Mouse (Mus musculus): ENCODE measurements at regions not wholly inside any gene's neighbourhood (a gene's known extent, or its start where the extent isn't known, plus 50 kb on each side); places are given as distances from the start of the nearest gene placed in this dataset.

DNA sequence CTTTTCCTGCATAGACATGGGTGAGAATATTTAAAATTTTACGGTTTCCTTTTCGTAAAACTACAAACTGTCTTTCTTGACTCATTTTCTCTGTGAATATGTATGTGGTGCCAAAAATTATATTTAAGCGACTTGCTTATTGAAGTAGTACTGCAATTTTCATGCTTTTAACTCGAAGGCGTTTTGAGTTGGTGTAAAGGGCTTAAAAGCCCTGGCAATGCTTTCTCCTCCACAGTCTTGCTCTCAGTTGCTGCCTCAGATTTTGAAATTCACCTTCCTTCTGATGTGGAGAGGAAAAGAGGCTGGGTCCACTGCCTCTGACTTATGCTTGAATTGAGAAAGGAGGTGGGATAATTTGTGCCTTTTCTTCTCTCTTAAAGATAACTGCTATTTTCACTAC lies 629.6 kb upstream of the Nrsn1 start:
- DNase-seq (ENCODE audit: low read depth, low spot score), result no peak

DNA sequence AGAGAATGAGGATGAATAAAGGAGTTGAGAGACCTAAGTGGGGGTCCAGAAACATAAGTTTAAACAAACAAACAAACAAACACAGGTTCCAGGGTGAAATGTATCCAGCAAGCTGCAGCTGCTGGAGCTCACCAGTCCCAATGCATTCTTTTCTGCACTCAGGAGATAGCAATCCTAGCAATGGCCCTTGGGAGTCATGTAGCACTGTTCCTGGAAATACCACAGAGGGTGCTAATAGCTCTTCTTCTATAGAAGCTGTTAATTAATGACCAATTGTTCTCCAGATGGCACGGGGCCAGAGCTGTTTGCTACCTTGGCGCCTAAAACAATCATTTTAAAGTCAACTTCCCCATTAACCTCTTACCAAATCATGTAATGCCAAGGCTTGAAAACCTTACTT lies 622.8 kb upstream of the Nrsn1 start:
- no peak for DNase-seq (ENCODE audit: low read depth, low spot score)

DNA sequence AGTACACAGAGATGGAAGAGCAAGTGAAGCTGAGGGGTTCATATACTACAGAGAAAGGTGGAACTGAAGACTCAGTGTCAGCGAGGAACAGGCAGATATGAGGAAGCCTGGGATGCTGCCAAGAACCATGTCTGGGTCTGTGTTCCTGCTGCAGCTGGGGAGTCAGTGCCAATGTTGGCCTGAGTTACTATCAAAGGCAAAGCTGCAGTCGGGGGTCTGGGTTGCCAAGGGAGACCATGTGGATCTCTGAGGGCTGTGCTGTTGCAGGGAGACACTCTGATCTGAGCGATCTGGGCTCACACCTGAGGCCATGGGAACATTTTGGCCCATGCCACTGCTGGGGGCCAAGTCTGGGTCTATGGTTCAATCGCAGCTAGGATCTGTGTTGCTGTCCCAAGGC lies 612.5 kb upstream of the Nrsn1 start:
- DNase-seq (ENCODE audit: low read depth, low spot score), result no peak

DNA sequence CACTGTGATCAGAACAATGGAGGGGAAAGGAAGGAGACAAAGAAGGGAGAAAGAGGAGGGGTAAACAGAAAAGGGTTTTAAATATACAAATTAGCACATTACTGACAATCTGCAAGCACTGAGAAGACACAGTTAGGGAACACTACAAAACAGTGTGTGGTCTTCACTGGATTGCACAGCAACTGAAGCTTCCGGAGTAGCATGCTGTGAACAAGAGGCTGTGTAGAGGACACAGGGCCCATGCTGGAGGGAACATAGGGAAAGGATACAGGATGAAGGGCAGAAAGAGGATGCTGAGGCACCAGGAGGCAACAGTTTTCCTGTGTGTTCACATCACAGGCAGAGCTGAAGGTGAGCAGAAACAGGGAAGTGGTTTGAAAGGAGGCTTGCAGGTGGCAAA lies 598.6 kb upstream of the Nrsn1 start:
- DNase-seq (ENCODE audit: low read depth, low spot score), result peak; percentile 67

DNA sequence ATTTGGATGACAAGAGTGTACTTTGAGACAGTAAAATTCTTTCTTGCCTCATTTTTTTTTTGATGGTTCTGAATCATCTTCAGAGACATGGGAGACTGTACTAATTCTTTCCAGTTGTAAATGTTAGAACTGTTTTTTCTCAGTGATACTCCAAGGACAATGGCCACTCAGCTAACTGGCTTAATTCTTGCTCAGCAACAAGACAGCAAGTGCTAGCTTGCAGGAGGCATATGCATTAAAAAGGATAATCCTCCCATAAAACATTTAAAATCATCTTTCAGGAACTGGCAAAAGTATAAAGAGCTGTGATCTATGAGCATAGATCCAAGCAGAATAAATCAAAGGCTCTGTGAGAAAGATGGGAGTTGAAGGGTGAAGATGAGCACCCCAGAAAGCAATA lies 587.9 kb upstream of the Nrsn1 start:
- DNase-seq (ENCODE audit: low read depth, low spot score), result no peak

DNA sequence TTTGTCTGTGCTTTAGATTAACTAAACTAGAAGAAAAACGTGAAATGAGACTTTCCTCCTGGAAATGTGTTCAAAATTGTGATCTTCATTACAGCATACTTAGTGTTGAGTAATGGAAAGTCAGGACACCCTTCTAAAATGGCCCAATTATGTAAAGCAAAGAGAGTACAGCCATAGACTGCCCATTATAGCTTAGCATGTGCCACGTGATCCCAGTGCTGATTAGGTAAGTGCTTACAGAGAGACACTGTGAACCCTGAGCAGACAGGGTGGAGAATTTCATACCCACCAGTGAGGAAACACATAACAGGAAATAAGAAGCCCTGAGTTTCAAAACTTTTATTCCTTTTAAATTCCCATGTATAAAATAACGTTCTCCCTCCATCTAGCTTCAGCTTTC lies 587.3 kb upstream of the Nrsn1 start:
- DNase-seq (ENCODE audit: low read depth, low spot score), result no peak

DNA sequence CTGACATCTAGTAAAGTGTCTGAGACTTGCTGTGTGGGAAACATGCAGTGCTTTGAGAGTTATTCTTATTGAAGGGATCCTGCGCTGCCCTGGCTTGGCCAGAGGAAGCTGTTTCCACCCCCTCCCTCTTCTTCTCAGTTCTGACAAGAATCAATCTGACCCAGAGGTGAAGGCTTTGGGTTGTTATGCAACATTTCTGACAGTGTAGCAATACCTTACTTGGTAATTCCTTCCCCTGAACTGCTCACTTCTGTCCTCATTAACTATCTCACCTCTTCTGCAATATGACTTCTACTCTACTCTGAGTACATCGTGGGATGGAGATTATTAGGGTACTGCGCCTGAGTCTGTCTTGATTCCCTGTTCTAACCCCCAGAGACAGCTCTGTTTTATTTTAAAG lies 586.8 kb upstream of the Nrsn1 start:
- DNase-seq (ENCODE audit: low read depth, low spot score), result no peak

DNA sequence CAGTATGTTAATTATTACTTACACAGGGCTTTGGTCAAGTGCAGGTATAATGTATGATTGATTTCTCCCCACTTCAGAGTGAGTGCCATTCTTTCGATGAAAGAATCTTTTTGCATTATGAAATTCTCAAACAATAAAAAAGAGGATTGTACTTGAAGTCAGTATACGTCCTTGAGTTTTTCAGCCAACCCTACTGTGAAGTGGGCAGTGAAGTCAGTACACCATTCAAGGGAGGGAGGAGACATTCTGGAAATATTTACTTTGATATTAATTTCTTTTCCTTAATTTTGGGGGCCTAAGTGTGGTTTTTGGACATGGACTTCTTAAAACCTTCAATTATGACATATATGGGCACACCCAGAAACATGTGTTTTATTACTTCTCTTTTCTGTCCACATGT lies 586.2 kb upstream of the Nrsn1 start:
- DNase-seq (ENCODE audit: low read depth, low spot score), result no peak

DNA sequence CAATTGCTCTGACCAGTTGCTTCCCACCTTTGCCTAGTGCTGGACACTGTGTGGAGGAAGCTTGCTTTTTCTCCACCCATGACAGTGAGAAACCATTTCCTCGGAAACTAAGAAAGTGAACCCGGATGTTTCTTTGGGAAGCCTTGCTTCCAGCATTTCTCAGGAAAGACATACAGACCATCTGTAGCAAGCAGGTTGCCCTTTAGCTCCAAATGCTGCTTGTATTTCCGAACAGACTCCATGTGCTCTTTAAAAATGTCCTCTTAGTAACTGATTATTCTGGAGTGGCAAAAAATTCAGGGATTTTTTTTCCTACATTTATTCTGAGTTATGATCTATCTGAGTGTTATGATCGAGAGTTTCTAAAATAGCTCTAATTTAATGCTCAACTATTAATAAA lies 577.9 kb upstream of the Nrsn1 start:
- DNase-seq (ENCODE audit: low read depth, low spot score), result no peak

DNA sequence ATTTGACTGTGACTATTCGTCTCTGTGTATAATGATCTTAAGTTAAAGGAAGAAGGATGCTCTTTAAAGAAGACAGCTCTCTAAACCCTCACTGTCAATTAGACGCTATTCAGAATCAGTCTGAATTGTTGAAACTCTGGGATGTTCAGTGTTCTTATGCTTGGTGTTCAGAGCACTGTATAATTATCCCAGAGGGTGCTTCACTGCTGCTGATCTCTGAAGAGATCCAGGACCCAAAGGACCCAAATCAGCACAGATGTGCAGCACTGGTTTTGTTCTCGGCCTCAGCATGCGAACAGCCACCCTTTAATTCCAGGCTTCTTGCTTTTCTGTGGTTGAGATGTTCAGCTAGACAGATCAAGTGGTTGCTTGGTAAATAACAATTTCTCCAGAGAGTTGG lies 567.9 kb upstream of the Nrsn1 start:
- no peak for DNase-seq (ENCODE audit: low read depth, low spot score)

DNA sequence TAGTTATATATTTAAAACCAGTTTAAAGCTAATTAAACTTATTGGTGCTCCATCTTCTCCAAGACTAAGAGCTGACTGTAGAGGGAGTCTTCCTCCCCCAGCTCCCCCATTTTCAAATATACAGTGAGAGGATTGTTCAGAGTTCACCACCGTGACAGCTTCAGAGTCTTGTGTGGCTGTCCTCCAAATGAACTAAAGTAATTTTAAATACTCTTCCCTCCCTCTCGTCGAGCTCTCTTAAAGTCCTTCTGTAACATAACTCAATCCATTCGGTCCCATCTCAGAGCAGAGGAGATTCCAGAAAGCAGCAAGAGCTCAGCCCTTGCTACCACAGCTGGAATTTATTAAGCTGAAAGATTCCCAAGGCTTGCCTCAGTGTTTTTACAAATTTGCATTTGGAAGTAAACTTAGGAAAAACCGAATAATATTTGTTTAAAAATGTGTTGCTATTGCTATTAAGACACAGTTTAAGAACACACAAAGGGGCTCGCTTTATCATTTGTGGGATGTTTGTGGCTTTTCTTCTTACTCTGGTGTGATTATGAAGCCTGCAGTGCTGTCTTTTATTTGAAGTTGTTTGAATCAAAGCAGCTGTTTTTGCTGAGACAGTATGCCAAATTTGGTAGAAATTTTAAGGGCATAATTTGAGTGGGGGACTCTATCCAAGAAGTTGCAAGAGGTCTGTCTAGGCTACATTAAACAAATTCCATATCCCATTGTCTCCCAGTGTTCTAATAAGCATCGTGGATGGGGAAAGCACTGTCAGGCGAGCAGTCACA lies 559.0 kb upstream of the Nrsn1 start:
- DNase-seq (ENCODE audit: low read depth, low spot score), result no peak

DNA sequence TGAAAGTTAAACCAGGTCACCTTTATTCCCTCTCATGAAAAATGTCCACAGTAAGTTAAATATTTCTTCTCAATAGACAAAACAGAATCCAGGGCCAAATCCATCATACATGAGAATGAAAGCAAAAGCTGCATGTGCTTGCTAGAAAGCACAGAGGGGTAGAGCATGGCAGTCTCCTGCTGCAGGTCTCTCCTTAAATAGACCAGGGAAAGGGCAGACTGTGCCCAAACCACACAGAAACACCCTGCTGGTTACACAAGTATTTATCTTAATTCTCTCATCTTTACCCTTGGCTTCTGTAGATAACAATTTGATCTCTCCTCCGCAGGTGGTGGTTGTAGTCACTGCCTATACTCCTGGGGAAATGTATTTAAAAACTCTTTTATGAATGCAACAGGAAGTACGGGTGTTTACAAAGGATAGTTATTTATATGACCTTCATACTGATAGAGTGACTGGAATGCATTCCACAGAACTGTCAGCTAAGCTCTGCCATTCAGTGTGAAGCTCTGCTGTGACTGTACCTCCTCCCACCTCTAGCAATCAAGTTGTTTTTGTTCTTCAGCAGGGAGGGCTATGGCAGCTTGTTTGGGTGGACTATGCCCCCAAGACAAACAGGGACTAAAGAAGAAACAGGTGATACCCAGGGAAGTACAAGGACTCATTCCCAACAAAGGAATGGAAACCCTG lies 538.4 kb upstream of the Nrsn1 start:
- no peak for DNase-seq (ENCODE audit: low read depth, low spot score)

DNA sequence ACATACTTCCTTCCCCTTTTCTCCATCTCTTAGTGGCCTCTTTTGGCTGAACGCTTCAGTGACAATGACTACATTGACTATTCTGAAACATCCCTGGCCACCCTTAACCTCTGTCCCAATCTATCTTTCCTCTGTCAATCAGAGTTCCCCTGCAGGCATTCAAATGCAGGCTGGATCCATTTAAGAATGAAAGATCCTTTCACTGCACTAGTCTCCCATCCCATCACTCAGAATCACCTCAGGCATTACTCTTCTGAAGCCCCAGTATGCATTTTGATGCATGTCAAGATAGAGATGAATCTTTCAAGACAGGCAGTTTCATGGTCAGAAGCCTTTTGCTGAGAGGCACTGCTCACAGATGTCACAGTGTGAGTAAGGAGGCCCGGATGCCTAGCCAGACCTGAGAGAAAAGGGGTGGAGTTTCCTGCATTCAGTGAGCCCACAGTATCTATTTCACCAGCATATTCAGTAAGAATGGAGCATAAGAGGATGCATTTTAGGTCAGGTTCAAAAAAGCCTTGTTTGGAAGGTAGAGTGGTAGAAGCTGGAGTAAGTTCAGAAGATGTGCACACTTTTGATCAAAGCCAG lies 523.0 kb upstream of the Nrsn1 start:
- DNase-seq (ENCODE audit: low read depth, low spot score), result no peak

DNA sequence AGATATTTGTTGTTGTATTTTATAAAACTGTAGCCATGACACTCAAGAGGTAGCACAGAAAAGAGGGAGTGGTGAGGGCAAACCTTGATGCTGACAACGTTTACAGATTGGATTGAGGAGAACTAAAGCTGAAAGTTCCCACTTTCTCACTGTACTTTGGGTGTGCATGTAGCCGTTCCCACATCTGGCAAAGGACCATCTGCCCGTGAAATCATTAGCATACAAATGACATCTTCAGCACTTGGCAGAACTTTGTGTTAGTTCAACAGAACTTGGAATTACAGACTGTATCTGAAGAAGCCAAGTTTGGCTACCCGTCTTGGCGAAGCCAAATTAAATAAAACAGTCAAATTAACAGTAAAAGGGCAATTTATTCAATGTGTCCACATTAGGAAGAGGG lies 510.9 kb upstream of the Nrsn1 start:
- DNase-seq (ENCODE audit: low read depth, low spot score), result no peak

DNA sequence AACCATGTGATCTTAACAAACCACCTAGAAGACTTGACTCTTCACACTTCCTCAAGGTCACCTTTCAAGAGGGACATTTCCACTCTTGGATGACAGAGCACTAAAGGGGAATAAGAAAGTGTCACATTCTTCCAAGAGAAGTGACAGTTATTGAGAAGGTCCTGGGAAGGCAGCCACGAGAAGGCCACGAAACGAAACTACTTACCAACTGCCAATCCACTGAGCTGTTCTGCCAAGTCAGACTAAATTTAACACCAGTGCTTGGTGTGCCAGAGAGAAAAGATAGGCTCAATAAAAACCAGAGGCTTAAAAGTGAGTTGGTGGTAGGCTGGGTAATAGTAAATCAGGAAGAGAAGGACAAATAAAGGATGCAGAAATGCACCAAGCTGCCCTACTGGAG lies 507.4 kb upstream of the Nrsn1 start:
- no peak for DNase-seq (ENCODE audit: low read depth, low spot score)

DNA sequence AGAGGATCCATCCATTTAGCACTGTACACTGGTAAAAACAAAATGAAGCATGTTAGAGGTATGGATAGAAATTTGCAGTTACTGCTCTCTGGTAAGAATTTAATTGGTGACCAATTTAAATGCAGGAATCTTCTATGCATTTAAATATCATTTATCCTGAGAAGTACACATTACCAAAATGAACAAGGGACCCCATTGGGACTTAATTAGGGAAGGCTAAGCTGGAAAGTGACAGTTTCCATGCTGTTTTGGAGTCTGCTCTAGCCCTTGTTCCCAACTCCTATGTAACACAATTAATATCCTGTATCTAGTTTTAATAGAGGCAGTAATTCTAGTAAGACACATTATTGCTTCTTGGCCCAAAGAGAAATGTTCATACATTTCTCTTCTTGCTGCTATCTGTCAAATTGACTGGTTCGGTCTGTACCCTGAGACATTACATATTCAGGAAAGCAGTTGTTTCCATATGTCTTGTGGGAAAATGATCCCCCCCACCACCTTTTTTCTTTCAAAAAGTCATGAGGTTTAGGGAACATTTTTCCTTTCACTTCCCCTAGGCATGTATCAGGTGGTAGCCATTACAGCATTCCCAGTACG lies 504.4 kb upstream of the Nrsn1 start:
- no peak for DNase-seq (ENCODE audit: low read depth, low spot score)

DNA sequence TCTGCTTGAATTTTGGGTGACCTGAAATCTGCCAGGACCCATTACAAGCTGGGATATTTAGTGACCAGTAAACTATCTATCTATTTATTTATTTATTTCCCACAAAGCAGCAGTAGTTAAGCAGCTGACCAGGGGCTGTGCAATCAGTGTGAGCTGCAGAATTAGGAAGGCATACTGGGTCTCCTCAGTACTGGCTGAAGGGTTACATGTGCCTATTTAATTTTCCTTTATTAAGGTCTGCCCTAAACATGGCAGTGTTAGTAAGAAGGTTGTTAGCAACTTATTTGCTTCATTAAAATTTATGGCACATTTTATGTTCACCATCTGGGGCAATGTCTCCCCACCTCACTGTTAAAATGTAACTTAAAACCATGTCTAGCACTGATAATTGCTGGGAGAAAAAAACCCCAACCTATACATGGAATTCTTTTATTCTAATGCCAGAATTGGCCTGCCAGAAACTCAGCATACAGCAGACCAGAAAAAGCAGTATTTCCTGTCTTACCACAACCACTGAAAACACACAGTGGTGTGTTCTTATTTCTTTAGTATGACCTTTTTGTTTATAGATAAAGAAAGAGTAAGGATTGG lies 484.3 kb upstream of the Nrsn1 start:
- DNase-seq (ENCODE audit: low read depth, low spot score), result no peak

DNA sequence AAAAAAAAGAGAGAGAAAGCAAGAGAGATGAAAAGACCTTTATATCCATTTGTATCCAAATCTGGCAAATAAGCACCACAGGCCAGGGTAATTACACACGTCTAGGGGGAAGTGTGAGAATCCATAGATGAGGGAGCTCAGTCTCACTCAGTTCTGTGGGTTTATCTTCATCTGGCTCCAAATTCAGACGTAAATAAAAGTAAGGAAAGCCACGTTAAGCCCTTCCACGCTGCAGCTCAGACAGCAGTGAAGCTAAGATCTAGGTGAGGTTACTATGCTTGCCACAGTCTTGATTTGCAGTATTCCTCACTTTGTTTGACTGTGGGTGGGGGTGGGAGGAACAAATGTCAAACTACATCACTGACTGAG lies 481.1 kb upstream of the Nrsn1 start:
- no peak for DNase-seq (ENCODE audit: low read depth, low spot score)

DNA sequence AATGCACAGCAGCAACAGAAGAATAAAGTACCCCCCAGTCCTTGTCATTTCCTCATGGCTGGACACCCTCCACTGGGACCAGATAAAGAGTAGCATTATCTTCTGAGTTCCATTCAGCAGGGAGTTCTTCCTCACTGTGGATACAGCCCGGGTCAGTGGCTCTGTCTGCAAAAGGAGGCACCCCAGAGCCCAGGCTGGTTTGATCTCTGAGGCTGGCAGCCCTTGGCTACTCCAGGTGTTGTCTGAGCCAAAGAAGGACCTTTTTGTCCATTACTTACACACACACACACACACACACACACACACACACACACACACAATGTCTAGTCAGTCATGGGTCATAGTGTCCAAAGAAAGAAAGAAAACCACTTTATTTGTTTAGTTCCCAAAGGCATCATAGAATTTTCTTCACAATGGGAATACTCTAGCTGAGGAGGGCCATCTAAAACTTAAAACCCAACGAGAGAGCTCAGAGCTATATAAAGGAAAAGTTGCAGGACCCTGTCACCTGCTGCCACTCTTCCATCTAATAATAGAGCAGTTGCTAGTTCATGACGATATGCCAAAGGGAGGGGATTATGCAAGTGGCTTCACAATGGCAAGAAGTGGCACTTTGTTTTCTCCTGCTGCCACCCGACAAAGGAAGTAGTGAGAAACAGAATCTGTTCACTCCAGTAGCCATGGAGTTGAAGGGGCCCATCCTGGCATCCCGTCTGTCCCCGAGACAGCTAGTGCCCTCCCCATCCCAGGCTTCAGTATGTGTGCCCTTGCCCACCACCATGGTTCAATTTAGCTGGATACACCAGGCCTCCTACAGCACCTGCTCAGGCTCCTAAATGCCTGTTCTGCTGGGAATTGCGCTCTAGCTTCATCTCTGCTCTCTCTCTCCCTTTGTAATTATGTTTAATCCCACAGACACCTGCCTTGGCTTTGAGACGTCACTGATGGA lies 480.4 kb upstream of the Nrsn1 start:
- no peak for DNase-seq (ENCODE audit: low read depth, low spot score)

DNA sequence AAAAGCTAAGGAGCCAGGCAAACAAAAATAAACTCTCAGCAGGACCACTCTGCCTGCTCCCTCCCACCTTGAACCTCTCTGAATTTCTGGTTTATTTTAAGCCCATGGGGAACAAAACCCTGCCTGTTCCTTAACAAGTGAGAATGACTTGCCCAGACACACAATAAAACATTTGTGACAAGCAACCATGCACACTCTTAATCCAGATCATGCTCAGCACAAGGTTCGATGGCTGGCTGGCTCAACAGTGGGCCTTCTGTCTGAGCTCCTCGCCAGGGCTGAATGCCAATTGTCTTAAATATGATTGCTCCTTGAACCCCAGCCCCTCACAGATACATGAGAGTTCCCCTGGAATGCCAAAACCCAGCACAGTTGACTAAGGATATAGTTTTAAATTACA lies 468.3 kb upstream of the Nrsn1 start:
- DNase-seq (ENCODE audit: low read depth, low spot score), result no peak

DNA sequence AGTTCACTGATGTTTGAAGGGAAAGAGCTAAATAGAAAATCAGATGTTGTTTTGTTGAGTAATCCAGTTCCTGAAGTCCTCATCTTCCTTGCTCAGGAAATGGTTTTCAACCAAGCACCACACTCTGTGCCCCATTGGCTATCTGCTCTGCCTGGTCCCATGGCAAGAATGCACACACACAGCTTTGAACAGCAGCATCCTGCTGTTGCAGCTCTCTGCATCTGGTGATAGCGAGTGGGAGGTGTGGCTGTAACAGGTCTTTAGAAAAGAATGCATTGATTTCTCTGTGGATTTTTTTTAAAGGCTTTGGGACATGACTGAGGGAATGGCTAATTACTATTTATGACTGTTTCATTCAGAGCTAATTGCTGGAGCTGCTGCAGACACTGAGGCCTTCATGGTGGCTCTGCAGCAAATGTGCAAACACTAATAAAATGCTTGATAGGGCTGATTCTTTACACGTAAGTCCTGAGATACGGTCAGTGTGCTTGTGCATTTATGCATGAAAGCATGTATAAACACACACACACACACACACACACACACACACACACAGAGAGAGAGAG lies 459.1 kb upstream of the Nrsn1 start:
- DNase-seq (ENCODE audit: low read depth, low spot score), result no peak

Measured in R1 (cell line).